Mouse (Mus musculus) midbrain, embryonic 14.5 days (tissue): Measurements from ENCODE around the gene Tacr2. TPM values are rescaled to one million over a fixed set of nuclear protein-coding genes. Genes with fewer than 3 reads are reported as not detected.

Experiments
- ATAC-seq: fragments of 200-750 bp; cut with Nextera tagmentation; 2 replicates; pipeline ENCODE4 v1.8.0; 2017; ENCODE audit warnings: moderate number of reproducible peaks, moderate library complexity; ENCODE audit not compliant: low FRiP score, low TSS enrichment
- DNase-seq: peaks from one replicate; pipeline ENCODE4 v3.0.0-alpha.2; 2015
- H3K27ac ChIP-seq: fragments of 300-500 bp; sonication (generic); replicated peaks from 2 replicates; pipeline ENCODE4 v1.5.1; 2014; ENCODE audit warnings: mild to moderate bottlenecking, low read depth, low read length, moderate library complexity
- H3K27me3 ChIP-seq: fragments of 300-500 bp; sonication (generic); 2 replicates; pipeline ENCODE4 v1.6.1; 2014; ENCODE audit warnings: low read length, control low read depth, mixed read lengths; ENCODE audit not compliant: control insufficient read depth, insufficient read depth
- H3K36me3 ChIP-seq: fragments of 300-500 bp; sonication (generic); 2 replicates; pipeline ENCODE4 v1.6.1; 2014; ENCODE audit warnings: low read length, control low read depth; ENCODE audit not compliant: control insufficient read depth, insufficient read depth
- H3K4me1 ChIP-seq: fragments of 300-500 bp; sonication (generic); 2 replicates; pipeline ENCODE4 v1.6.1; 2014; ENCODE audit warnings: mild to moderate bottlenecking, antibody characterized with exemption, low read length, control low read depth; ENCODE audit not compliant: control insufficient read depth, insufficient read depth
- H3K4me2 ChIP-seq: fragments of 300-500 bp; sonication (generic); 2 replicates; pipeline ENCODE4 v1.6.1; 2014; ENCODE audit warnings: mild to moderate bottlenecking, low read length, moderate library complexity
- H3K4me3 ChIP-seq: fragments of 300-500 bp; sonication (generic); replicated peaks from 2 replicates; pipeline ENCODE4 v1.5.1; 2014; ENCODE audit warnings: low read depth, low read length
- H3K9ac ChIP-seq: fragments of 300-500 bp; sonication (generic); replicated peaks from 2 replicates; pipeline ENCODE4 v1.6.1; 2014; ENCODE audit warnings: mild to moderate bottlenecking, low read length, moderate library complexity
- H3K9me3 ChIP-seq: fragments of 300-500 bp; sonication (generic); 2 replicates; pipeline ENCODE4 v1.6.1; 2016; ENCODE audit warnings: low read length, control low read depth, mixed read lengths; ENCODE audit not compliant: control insufficient read depth
- WGBS: fragments of 180-500 bp; shearing (Covaris S2); extraction: QIAGEN DNeasy Blood & Tissue Kit; methylation state at CpG from one replicate; pipeline ENCODE4 v1.1.7; 2014; 5-methylcytosine and 5-hydroxymethylcytosine counted together
- polyA plus RNA-seq: library from polyadenylated mRNA; unstranded; fragments of >200 nt; fragmentation: Nextera tagmentation; extraction: Ambion mirVana; gene quantifications from 2 replicates; pipeline ENCODE4 v1.2.1, GENCODE M21; 2014

The Tacr2 gene
- polyA plus RNA-seq, 1 experiment from 2014 or later: not detected

- no peak overlapping the region for H3K9ac ChIP-seq
- H3K9me3 ChIP-seq: no peaks in the 10 kb centered on the region
- 65% methylated on average over 15 of the region's 15 CpGs for WGBS
- no peak for ATAC-seq
- H3K4me3 ChIP-seq: no peak overlapping the region
- no peaks in the 10 kb centered on the region for H3K36me3 ChIP-seq
- no peaks in the 10 kb centered on the region for H3K27me3 ChIP-seq
- H3K4me2 ChIP-seq: no peak overlapping the region
- H3K4me1 ChIP-seq: no peaks in the 10 kb centered on the region
- no peak for DNase-seq
- H3K27ac ChIP-seq: no peak overlapping the region
Measured at GRCm38 (mm10) chr10:62313885-62314424, 61.7 kb downstream of the Tacr2 start.

Other genes with a start within 250 kb of the Tacr2 start
- not detected in 2 replicates for gene Neurog3, start 119.3 kb upstream of the Tacr2 start, polyA plus RNA-seq
- 48.3 and 107 TPM in 2 replicates for gene Fam241b, start 108.5 kb upstream of the Tacr2 start, polyA plus RNA-seq
- 12.7 and 13.4 TPM in 2 replicates for gene Tspan15, start 21.2 kb upstream of the Tacr2 start, polyA plus RNA-seq
- 66.2 and 73.7 TPM in 2 replicates for gene Hk1, start 127.5 kb downstream of the Tacr2 start, polyA plus RNA-seq
- 0.29 TPM in 1 of 2 replicates, not detected in the other for gene Hkdc1, start 170.1 kb downstream of the Tacr2 start, polyA plus RNA-seq
- gene 4930507D05Rik, start 197.1 kb downstream of the Tacr2 start, polyA plus RNA-seq: 0.96 and 1.6 TPM in 2 replicates
- gene Supv3l1, start 197.3 kb downstream of the Tacr2 start, polyA plus RNA-seq: 15.8 and 24.5 TPM in 2 replicates
- 54.2 and 65.0 TPM in 2 replicates for gene Vps26a, start 234.4 kb downstream of the Tacr2 start, polyA plus RNA-seq